Mouse (Mus musculus): ENCODE measurements at regions not wholly inside any gene's neighbourhood (a gene's known extent, or its start where the extent isn't known, plus 50 kb on each side); places are given as distances from the start of the nearest gene placed in this dataset.

GRCm38 (mm10) chr3:41857446-41857845 lies 115.0 kb downstream of the D3Ertd751e start:
- no peak for DNase-seq (ENCODE audit: low read depth, low spot score)

DNA sequence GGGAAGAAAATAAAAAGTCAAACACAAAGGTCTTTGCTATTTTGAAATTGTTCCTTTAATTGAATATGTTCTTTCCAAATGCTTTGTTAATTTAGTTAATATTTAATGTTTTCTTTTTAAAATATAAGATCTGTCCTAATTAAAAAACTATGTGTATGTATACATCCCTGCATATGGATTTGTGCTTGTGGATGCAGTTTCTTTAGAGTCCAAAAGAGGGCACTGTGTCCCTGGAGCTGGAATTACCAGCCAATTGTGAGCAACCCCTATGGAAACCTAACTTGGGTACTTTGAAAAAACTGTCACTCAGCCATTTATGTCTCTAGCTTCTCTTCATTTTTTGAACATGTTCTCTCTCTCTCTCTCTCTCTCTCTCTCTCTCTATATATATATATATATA lies 120.3 kb downstream of the D3Ertd751e start:
- no peak for DNase-seq (ENCODE audit: low read depth, low spot score)

DNA sequence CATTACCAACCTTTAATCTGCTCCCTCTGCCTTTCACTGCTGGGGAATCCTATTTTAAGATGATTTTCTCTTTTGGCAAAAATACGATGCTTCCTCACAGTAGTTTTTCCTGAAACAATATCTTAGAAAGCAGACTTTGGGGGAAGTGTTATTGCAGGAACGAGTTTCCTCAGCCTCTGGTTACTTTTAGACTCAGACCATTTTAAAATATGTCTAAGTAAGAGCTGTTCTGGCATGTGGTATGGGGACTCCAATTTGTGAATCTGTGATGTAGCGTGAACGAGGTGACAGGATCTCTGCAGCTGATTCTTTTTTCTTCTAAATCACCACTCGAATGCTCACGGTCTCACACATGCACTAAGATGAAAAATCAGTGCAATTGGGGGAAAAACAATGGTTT lies 166.5 kb downstream of the D3Ertd751e start:
- DNase-seq (ENCODE audit: low read depth, low spot score): peak; percentile 45

DNA sequence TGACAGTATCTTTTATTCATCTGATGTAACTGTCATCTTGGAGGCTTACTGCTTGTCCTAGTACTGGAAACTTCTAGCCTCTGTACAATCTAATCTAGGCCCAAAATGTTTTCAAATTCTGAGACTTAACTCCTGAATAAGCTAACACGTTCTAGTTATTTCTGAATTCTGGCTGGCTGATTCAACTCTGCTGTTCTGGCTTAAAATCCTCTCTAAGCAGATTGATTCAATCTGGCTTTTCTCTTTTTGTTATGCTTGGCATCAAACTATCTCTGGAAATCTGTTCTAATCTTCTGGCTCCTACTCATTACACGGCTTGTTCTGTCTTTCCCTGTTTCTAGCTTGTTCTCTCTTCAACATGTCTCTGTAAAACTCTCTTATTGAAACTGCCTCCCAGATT lies 170.8 kb downstream of the D3Ertd751e start:
- DNase-seq (ENCODE audit: low read depth, low spot score): peak; percentile 45

- DNase-seq (ENCODE audit: low read depth, low spot score): peak; percentile 63
These were observed 197.4 kb downstream of the D3Ertd751e start for GRCm38 (mm10) chr3:41939843-41940242.

GRCm38 (mm10) chr3:41942964-41943363 lies 200.6 kb downstream of the D3Ertd751e start:
- DNase-seq (ENCODE audit: low read depth, low spot score): no peak

- DNase-seq (ENCODE audit: low read depth, low spot score): no peak
These were observed 207.0 kb downstream of the D3Ertd751e start for GRCm38 (mm10) chr3:41949404-41949803.

DNA sequence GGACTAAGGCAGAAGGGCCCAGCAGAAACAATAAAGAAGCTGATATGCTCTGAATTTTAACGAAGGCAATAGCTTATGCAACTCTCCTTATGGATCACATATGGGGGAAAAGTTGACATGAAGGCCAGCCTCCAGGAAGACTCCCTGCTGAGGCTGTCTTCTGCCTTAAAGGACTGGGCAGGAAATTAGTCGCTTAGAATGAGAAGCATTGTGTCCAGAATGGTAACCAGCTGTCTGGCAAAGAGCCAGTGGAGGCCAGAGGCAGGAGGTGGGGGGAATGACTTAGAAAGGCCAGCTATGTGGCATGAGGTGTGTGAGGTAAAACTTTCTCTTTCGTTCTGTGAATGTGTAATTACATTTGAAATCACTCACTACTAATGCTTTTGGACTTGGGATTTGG lies 215.0 kb downstream of the D3Ertd751e start:
- DNase-seq (ENCODE audit: low read depth, low spot score): no peak

DNA sequence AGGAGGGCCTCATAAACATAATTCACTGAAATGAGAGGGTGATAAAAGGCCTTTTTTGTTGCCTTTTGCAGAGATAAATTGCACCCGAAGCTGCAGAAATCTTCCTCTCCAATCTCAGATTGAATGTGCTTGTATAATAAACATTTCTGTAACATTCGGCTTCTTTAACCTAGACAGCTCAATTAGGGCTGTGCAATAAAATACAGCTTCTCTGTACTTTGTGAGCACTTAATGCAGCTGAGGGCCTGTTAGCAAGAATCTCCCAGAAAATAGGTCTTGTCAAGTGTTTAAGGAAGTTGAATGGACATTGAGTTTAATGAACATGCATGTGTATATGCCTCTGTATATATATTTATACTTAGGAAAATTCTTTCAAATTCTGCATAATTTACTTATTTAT lies 217.8 kb downstream of the D3Ertd751e start:
- DNase-seq (ENCODE audit: low read depth, low spot score): no peak

- peak; percentile 47 for DNase-seq (ENCODE audit: low read depth, low spot score)
These were observed 220.5 kb downstream of the D3Ertd751e start for GRCm38 (mm10) chr3:41962923-41963322.

DNA sequence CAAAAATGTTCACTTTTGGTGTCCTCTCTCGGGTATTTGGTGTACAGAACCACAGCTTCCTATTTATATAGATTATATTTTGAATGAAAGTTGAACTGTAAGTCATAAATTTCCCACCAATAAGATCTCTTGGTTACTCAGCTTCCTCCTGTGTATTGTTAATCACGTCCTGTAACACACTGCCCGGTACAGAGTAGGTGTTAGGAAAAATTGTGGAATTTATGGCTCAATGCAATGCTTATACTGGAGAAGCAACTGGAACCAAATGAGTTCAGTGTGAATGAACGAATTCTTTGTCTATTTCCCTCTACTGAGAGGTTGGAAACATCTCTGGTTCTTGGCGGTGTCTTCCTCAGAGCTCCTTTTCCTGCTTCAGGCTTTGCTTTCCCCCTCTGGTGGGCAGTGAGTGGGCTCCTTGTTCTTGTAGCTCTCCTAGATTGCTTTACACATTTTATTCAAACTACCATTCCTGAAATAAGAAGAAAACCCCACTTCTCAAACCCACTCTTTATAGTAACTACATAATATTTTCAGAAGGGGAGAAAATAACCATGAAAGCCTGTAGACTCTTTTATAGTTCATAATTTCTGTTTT lies 264.4 kb downstream of the D3Ertd751e start:
- DNase-seq (ENCODE audit: low read depth, low spot score): no peak

- DNase-seq (ENCODE audit: low read depth, low spot score): no peak
These were observed 280.8 kb downstream of the D3Ertd751e start for GRCm38 (mm10) chr3:42023187-42023586.

DNA sequence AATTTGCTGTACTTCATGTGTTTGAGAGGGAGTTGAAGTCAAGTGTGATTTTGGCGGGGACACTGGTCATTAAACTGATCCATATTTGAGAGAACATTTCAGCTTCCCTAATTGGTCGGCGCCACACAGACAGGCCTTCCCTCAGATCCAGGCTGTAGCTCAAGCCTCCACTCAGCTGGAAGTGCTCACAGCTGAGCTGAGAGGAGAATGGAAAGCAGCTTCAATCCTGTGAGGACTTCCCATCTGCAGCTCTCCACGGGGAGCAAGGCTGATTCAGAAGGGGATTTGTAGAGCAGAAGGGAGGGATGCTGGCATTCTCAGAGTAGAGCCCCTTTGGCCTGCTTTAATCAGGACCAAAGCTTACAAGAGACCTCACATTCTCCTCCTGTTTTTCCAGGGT lies 297.2 kb downstream of the D3Ertd751e start:
- DNase-seq (ENCODE audit: low read depth, low spot score): peak; percentile 54

GRCm38 (mm10) chr3:42040270-42040812 lies 297.9 kb downstream of the D3Ertd751e start:
- DNase-seq (ENCODE audit: low read depth, low spot score): peak; percentile 35

GRCm38 (mm10) chr3:42040959-42041358 lies 298.5 kb downstream of the D3Ertd751e start:
- DNase-seq (ENCODE audit: low read depth, low spot score): peak; percentile 45

DNA sequence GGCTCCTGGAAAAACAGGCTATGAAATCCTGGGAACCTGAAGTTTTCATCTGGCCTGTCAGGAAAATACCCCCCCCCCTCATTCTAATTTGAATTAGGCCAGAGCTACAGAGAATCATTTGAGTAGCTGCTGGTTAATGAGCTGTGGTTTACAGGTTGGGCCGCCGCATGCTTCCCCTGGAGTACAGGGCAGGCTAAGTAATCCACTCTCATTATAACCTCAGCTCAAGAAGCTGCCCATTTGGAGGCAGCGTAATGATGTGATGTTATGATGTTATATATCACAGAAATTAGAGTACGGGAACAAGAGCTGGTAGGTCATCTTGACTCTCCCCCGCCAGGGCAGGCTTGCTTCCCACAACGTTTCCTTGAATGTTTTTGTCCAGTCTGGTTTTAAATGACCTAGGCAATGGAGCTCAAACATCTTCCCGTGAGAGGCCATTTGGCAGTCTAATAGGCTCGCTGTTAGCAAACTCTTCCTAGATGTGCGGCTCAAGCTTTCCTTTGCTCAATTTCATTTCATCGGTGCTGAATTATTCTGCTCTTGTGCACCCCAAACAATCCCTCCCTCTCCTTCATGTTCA lies 315.0 kb downstream of the D3Ertd751e start:
- no peak for DNase-seq (ENCODE audit: low read depth, low spot score)

GRCm38 (mm10) chr3:42065093-42065935 lies 322.9 kb downstream of the D3Ertd751e start:
- DNase-seq (ENCODE audit: low read depth, low spot score): no peak

GRCm38 (mm10) chr3:42065962-42066361 lies 323.6 kb downstream of the D3Ertd751e start:
- no peak for DNase-seq (ENCODE audit: low read depth, low spot score)

DNA sequence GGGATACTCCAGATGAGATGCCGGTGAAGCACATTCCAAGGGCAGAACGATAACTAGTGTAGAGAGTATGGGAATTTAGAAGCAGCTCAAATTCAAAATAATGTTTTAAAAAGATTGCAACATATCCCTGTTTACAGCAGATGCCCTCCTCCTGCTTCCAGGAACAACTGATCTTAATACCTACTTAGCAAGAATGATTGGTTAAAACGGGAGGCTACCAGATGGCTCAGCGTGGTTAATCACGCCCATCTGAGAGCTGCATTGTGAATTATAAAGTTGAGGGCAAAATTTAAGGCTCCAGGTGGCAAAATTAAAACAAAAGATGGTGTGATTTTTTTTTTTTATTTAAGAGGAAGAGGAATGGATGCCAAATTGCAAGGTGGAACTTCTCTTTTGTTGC lies 324.6 kb downstream of the D3Ertd751e start:
- DNase-seq (ENCODE audit: low read depth, low spot score): peak; percentile 44

DNA sequence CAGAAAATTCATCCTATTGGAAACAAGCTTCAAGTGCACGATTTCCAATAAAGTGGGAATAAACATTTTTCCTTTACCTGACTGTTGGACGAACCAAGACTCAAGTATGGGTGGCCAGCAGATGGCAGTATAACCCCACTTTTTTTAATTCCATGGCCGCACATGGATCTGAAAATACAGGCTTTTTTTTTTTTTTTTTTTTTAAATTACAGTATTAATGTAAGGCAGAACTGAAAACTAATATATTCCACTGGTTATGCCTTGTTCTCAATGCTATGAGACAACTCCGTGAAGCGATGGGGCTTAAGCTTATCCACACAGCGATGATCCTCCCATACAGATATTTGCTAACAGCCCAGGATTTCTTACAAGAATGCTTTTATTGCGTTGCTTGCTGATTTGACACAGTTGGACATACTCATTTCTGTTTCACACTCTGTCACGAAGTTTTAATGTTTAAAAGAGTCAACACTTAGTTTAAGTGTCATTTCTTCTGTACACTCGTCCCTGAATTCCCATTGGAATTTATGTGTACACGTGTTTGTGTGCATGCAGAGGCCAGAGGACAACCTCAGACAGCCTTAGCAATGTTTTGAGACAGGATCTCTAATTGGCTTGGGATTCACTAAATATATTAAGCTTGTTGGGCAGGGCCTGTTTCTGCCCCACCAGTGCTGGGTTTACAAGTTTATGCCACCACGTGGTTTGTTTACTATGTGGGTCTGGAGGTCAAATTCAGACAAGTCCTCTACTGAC lies 332.3 kb downstream of the D3Ertd751e start:
- DNase-seq (ENCODE audit: low read depth, low spot score): peak; percentile 81

DNA sequence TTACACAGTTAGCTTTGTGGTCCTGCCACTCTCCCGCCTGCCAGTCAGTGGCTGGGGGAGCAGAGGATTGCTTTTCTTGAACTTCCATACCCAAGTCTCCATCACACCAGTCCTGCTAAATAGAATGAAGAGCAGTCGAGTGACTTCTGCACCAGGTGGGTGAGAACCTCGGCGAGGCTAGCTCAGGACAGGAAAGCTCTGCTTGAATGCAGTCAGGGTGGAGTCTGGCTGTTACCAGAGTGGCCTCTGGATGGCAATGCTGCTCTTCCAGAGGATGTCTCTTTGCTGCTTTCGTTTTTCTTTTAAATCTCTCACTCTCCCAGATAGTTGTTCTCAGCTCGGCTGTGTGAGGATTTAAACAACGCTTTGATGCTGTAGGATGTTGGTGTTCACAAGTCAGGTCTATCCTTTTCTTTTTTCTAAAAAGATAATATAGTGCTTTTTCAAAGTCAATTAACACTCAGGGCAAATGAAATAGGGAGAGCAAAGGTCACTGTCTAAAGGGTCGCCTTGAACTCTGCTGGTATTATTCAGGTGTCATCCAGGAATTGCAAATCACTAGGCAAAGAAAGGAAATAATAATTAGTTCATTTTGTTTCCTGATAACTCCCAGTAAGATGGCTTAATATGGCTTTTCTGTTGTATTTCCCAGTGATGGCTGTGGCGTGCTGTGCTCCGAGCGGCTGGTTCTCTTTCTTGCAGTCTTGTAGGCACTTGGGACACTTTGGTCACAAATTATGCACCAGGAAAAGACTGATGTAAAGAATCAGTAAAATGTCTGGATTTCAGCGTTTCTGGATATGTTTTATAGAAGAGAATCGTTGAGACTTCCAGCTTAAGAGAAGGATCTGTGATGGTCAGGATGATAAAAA lies 368.8 kb downstream of the D3Ertd751e start:
- DNase-seq (ENCODE audit: low read depth, low spot score): peak; percentile 91

Measured in brain, adult 2 months (tissue).